Mouse (Mus musculus): Measurements from ENCODE around the gene Tarbp2. TPM values are rescaled to one million over a fixed set of nuclear protein-coding genes. Genes with fewer than 3 reads are reported as not detected.
A peak's percentile ranks its signal among the peaks of the same experiment; 100 is the strongest.

Tarbp2 gene
- total RNA-seq (2021), result 10 to 100 TPM; 45.5 to 48.2 TPM

DNA sequence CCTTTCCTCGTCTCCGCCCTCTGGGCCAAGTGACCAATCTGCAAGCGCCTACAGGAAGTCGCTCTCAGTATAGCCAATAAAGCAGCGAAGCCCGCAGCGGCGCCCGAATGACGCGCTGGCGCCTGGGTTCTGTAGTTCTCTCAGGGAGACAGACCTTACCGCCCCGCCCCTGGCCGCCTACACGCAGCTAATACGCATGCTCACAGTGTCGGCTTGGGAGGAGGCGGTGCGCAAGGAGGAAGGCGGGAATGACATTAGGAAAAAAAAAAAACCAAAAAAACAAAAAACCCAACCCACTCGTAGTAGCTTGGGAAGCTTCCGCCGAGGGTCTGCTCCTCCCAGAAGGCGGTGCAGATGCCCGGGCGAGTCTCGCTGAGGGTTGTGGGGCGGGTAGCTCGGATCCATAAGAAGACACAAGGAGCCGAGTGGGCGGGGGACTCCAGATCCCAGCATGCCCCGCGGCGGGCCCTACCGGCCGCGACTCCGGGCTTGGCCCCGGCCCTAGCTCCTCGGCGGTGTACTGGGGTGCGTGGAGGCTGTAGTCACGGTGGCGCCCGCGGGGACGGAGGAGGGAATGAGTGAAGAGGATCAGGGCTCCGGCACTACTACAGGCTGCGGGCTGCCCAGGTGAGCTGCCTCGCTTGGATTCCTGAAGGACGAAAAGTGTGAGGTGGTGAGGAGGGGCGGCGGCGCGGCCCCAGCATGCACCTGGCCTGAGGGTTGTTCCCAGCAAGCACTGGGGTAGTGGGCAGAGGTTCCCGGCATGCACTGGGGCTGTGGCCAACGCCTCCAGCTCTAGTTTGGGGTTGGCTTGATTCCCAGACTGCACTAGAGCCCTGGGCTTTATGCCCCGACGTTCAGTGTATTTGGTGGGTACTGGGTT, at the start of gene Tarbp2:
Gene Tarbp2, plus strand, starts transcription at position 217 of the 883 bp plus-strand sequence.
- DNase-seq, result peak; percentile 97 to 98
- intact Hi-C loops (cut with DNase I), result loop anchor here (1.0 to 5.0 kb wide), 2 partner anchors 48 to 271 kb away; partner anchors contain the start of gene Pcbp2

GRCm38 (mm10) chr15:102468675-102469370, 49.2 kb upstream of the Tarbp2 start:
- intact Hi-C loops (cut with DNase I), result no loop called here
- no peak for DNase-seq

DNA sequence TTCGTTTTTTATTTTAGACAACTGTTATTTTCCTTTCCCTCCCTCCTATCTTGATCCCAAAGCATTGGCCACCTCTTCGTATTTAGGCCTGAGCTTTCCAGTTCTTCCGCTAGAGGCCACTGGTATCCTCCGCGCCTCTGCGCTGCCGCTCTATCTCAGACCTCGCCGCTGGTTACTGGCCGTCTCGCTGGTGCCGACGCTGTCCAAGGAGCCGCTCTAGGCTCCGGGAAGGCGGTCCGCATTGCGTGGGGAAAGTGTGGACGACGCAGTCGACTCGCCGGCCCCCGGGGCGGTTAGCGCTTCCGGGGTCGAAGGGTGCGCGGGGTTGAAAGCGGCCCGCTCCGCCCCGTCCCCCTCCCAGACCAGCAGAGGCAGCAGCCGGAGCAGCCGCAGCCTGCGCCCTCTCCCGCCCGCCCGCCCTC, 47.8 kb upstream of the Tarbp2 start, which contains the start of gene Pcbp2:
Gene Pcbp2, plus strand, starts transcription at position 357 of the 422 bp plus-strand sequence.
- intact Hi-C loops (cut with DNase I), result loop anchor here (1.0 to 5.0 kb wide), 2 partner anchors 48 to 202 kb away; partner anchors contain the start of genes Atp5g2 and Tarbp2
- peak; percentile 91 to 94 for DNase-seq

DNA sequence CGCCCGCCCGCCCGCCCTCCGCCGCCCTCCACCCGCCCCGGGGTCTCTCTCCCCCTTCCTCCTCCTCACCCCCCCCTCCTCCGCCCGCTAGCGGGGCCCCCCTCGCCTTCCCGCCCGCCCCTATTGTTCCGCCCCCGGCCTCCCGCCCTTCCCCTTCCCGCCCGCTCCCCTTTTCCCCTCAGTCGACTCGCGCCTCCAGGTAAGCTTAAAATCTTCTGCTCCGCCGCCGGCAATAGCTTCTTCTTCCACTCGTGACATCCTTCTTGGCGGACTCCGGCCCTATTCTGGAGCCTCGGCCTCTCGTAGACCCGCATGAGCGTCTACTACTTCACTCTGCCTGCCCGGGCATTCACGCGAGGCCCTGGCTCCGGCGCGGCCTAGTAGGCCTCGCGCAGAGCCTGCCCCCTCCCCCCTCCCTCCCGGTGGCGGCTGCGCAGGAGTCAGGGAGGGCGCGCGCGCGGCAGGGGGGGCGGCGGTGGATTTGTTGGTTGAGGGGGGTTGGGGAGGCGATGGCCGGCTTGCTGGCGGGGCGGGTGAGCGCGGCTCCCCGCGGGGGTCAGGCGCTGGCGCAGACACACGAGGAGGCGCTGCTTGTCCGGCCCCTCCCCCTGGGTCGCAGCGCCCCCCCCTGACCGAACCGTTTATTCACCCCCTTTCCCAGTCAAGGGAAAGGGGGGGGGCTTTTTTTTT, 47.2 kb upstream of the Tarbp2 start:
- DNase-seq, result peak; percentile 77 to 90
- intact Hi-C loops (cut with DNase I), result loop anchor here (1.0 to 5.0 kb wide), 2 partner anchors 48 to 202 kb away; partner anchors contain the start of genes Atp5g2 and Tarbp2

DNA sequence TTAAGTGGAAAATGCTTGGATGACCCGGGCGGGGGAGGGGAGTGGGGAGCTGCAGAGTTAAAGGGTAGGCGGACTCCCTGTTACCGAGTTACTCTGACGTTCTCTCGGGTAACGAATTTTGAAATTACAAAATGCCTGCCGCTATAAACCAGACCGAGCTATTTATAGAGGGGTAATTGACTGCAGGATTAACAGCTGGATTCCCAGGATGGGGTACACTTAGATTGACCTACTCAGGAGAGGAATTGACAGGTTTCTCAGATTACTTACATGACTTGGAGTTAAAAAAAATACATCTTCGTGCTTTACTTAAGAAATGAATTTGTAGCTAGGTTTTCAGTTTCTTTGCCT, 46.7 kb upstream of the Tarbp2 start:
- no peak for DNase-seq
- intact Hi-C loops (cut with DNase I), result loop anchor here (5.0 kb wide), 1 partner anchor 201 kb away; the partner anchor contains the start of gene Atp5g2

- no peak for DNase-seq
- intact Hi-C loops (cut with DNase I), result loop anchor here (5.0 kb wide), 1 partner anchor 201 kb away; the partner anchor contains the start of gene Atp5g2
Observed at GRCm38 (mm10) chr15:102471727-102472126, 46.3 kb upstream of the Tarbp2 start.

DNA sequence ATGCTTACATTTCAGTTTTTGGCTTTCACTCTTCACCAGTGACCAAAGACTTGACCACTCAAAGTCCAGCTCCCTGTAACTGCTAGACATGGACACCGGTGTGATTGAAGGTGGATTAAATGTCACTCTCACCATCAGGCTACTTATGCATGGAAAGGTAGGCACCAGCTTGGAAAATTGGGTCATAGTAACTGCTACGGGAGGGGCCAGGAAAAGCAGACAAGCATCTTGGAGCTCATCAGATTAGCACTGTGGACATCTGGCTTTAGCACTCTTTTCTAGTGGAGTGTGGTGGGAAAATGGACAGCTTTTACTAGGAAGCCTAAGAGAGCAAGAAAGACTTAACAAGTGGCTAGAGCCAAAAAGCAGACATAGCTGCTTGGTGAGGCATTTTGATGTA, 44.7 kb upstream of the Tarbp2 start:
- intact Hi-C loops (cut with DNase I), result loop anchor here (5.0 kb wide), 1 partner anchor 199 kb away; the partner anchor contains the start of gene Atp5g2
- DNase-seq, result no peak

GRCm38 (mm10) chr15:102474520-102474919, 43.5 kb upstream of the Tarbp2 start:
- no peak for DNase-seq
- intact Hi-C loops (cut with DNase I), result loop anchor here (5.0 kb wide), 1 partner anchor 198 kb away; the partner anchor contains the start of gene Atp5g2

DNA sequence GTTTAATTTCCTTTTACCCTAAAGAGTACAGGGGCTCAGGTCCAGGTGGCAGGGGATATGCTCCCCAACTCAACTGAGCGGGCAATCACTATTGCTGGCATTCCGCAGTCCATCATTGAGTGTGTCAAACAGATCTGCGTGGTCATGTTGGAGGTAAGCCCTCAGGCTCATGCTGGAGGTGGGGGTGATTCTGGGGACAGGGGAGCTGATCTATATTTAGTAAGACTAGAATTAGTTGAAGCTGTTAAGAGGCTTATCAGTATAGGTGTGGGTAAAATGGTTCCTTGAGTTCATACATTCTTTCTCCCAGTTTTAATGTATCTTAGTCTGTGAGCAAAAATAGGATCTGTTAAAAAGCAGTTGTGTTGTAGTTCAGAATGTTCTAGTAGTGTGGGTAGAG, 34.9 kb upstream of the Tarbp2 start:
- intact Hi-C loops (cut with DNase I), result no loop called here
- no peak for DNase-seq

- intact Hi-C loops (cut with DNase I), result no loop called here
- DNase-seq, result no peak
Observed at GRCm38 (mm10) chr15:102485853-102486252, 32.1 kb upstream of the Tarbp2 start.

GRCm38 (mm10) chr15:102487664-102488063, 30.3 kb upstream of the Tarbp2 start:
- DNase-seq, result no peak
- intact Hi-C loops (cut with DNase I), result no loop called here

GRCm38 (mm10) chr15:102498322-102498721, 19.7 kb upstream of the Tarbp2 start:
- no peak for DNase-seq
- intact Hi-C loops (cut with DNase I), result no loop called here

DNA sequence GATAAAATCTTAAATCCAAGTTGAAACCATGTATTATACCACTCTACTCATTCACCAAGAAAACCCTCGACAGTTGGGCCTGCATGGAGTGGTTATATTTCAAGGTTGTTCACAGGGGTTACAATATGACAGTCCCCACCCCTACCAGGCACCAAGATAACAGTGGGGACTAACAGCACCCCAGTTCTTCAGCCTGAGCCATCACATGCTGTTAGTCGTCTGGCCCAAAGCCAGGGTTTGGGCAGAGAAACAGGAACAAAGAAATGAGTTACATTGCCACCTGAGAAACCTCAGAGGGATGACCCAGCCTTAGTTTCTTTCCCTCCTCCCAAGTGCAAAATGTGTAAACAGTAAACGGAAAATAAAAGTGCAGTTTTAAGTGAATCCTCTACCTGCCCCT, 18.6 kb upstream of the Tarbp2 start:
- intact Hi-C loops (cut with DNase I), result no loop called here
- no peak for DNase-seq

GRCm38 (mm10) chr15:102499851-102500250, 18.1 kb upstream of the Tarbp2 start:
- DNase-seq, result no peak
- intact Hi-C loops (cut with DNase I), result no loop called here

DNA sequence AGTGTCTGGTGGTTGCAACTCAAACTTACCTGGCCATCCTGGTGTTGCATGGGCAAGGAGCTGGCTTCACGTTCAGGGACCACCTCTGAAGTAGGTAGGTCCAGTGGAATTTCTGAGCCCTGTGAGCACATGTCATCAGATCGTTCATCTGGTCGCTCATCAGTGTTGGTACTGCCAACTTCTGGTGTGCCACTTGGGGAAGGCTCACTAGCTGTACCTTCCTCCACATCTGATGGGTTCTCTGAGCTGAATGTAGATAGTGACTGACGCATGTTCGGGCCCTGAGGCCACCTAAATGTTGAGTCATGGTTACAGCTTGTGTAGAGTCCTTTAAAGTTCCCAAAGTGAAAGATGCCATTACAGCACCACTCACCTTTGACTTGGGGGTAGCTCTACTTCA, 17.5 kb upstream of the Tarbp2 start:
- DNase-seq, result no peak
- intact Hi-C loops (cut with DNase I), result no loop called here

GRCm38 (mm10) chr15:102501084-102501814, 16.7 kb upstream of the Tarbp2 start:
- DNase-seq, result no peak
- intact Hi-C loops (cut with DNase I), result no loop called here

GRCm38 (mm10) chr15:102502254-102502840, 15.6 kb upstream of the Tarbp2 start:
- DNase-seq, result no peak
- intact Hi-C loops (cut with DNase I), result no loop called here

DNA sequence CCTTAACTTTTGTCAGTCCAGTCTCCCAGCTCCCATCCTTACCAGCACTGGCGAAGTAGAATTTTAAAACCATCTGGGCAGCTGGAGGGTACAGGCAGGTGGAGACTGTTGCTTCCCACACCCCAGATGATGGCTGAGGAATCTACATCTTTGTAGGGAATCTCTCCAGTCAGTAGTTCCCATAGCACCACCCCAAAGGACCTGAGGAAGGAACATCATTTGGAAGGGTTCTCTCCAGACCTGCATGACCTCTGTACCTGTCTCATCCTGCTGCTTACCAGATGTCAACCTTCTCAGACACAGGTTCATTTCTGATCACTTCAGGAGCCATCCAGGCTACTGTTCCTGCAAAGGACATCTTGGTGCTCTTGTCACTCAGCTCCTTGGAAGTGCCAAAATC, 14.5 kb upstream of the Tarbp2 start, which contains the start of gene Gm10337:
Gene Gm10337, plus strand, starts transcription at position 276 of the 400 bp plus-strand sequence.
- no peak for DNase-seq
- intact Hi-C loops (cut with DNase I), result no loop called here

Data from heart, postnatal 36 days (tissue).